Mouse (Mus musculus): ENCODE results near the gene Emsy.

The Emsy gene

DNA sequence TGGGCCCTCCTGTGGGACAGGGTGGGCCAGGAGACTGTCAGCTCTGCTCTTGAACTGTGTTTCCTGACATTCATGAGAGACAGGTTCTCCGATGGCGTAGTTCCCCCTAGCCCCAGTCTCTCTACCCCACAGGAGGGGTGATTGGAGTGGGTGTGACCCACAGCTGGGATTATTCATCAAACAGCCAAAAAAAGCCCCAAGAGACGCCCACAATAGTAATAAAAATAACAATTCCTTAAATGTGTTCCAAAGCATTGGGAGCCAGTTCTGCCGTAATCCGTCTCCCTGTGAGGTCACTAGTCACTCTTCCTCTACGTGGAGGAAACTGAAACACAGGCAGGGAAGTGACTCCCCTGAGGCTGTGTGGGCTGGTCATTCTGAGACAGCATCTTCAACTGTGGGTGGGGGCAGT, 113.8 kb downstream of the Emsy start:
- DNase-seq (ENCODE audit: low read depth, low spot score): no peak

DNA sequence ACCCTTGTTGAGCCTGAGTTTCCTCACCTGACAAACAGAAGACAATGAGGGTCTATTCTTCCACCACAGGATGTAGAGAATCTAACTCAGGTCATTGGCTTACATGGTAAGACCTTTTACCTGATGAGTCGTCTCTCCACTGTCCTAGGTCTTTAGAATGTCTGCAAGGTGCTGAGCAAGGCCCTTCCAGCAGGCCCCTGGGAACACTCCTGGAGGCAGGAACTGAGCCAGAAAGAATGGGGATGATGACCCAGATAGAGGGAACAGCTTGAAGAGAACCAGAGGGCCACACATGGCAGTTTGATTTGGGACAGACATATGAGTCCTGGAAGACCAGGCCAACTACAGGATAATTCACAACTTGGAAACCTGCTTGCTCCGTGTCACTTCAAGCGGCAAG, 114.3 kb downstream of the Emsy start:
- no peak for DNase-seq (ENCODE audit: low read depth, low spot score)

DNA sequence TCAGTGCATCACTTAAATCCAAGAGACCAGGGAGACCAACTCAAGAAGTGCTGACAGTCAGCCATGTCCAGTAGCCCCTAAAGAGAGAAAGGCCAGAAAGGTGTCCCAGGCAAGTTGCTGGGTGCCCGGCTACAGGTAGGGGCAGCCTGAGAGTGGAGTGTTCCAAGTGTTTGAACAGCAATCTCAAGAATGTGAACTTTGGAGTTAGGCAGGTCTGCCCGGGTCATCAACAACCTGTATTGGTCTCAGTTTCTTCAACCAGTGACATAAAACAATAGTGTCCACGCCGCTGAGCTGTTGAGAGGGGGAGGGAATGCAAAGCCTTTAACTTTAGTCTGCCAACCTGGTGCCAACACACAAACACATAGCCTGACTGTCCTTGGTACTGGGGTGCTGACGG, 115.0 kb downstream of the Emsy start:
- no peak for DNase-seq (ENCODE audit: low read depth, low spot score)

DNA sequence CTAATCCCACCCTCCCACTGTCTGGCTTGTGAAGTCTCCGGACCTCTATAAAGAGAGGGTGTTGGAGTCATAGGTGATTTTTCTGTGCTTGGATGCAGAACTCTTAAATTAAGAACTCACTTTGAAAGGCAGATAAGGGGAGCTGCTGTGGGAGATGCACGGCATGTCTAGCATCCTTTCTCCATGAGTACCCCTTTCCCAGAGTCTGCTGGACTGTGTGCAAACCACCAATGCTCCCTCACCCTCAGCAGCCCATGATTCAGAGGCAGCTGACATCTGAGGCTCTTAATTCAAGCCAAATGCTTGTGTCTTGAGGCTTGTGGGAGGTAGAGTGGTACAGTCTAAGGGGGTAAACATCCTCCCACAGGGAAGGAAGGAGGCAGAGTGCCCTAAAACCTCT, 115.7 kb downstream of the Emsy start:
- no peak for DNase-seq (ENCODE audit: low read depth, low spot score)

DNA sequence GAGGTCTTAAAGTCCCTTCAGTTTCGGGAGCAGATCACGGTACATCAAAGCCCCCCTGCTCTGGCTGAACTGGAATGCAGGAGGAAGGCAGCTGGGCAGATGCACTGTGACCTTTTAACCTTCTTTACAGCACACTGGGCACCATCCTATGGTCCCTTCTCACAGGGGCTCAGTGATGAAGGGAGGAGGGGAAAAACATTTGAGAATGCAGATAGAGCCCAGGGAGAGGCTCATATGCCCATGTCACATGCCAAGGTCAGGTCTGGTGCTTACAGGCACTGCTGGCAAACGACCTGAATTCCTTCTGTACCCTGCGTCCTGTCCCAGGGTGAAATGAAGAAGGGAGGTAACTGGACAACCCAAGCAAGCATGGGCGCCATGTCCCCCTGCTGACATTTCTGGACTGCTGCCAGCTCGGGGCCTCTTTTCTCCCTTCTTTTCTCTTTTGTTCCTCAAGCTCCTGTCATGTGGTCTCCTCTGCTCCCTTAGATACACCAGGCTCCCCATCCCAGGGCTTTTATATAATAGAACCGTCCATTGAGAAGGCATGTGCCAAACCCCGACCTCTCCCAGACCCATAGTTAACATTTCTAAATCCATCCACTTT, 118.5 kb downstream of the Emsy start:
- no peak for DNase-seq (ENCODE audit: low read depth, low spot score)

DNA sequence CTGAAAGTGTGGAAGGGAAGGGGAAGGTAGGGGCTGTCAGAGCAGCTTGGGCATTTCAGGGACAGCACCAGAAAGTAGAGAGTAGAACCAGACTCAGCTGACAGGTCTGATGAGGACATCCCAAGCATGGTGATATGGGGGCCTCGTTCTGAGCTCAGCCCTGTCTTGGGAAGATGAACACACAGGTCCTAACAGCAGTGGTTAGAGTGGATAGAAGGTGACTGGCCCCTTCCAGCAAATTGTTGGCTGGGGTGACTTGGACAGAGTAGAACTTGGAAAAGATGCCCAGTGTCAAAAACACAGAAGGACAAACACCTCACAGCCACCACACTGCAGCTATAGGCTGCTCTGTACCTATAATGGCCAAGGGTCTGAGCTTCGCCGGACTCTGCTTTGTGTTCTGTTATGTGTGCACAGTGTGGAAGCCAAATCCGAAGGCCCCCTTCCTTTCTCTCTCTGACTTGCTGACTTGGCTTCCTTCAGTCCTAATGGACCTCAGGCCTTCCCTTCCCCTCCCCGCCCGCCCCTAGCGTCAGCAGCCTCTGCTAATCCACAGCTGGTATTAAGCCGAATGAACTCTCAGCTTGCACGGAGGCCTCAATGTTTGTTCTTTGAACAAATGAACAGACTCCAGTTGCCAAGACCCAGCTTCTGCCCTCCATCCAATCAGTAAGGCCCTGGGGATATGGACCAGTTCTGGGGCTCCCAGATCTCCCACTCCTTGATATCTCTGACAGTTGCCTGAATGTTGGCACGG, 119.2 kb downstream of the Emsy start:
- DNase-seq (ENCODE audit: low read depth, low spot score): no peak
